Mouse (Mus musculus): ENCODE results near the gene Slc38a7.
A peak's percentile ranks its signal among the peaks of the same experiment; 100 is the strongest.
"Not testable (repeated sequence)": the region's sequence is repeated elsewhere in the genome, so short reads cannot be mapped to it uniquely, and the experiment has no call there.

The Slc38a7 gene

DNA sequence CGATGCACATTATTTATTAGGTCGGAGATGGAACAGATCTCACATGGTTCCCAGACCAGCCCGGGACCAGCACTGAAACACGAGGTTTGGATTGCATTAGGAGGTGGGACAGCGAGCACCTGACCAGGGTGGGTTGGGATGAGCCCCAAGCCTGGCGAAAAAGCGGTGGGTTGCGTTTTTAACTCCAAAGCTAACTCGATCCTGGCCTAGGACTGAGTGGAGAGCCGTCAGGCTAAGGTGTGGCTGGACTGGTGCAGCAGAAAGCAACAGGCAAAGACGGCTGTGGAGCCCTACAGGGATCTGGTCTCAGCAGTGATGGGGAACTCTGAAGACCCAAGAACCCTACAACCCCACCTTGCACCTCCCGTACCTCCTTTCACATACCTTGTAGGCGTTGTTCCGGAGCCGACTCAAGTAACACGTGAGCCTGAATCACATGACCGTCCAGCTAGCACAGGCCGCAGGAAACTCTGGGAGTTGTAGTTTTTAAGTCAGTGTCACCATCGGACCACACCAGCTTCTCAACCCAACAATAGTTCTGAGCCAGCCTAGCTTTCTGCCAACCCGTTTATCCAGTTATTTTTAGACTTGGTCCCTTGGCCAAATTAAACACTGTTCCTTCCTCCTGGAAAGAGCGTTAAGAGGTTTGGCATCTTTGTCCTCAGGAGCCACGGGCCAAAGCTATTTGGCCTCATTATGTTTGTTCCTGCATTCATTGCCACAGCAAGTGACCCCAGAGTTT, at the start of gene Slc38a7:
Gene Slc38a7 (minus strand): TSS at position 438 of the 742 bp plus-strand sequence.
- DNase-seq, result peak; percentile 91 to 92

DNA sequence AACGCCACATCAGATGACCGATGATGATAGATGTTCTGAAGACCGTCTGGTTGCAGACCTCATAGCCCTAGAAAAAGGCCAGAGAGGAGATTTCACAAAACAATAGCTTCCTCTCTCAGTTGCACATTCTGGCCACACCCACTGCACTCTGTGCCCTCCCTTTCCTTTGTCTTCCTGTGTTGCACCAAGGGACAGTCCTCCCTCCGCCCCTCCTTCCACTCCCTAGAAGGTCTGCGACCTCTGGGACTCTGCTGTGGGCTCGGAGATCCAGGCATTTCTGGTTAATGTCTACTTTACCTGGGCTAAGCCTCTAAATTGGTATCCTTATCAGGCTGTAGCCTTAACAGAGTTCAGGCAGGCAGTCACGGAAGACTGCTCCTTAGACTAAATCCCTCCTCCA, 48.5 kb upstream of the Slc38a7 start:
- DNase-seq, result peak in 1 of 2 experiments; percentile 47

DNA sequence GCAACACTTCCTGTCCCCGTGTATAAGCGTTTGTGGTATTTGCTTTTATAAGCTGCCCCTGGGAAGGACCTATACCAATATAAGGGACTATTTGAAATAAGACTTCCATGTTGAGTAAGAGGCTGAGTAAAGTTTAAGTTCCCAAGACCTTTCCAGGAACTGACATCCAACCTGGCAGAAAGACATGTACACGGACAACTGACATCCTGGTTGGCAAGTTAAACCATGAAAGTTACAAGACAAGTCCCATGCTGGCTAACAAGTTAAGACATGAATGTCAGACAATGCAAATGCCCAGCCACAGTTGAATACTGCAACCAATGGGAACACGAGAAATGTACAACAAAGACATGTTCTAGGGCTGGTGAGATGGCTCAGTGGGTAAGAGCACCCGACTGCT, 40.4 kb upstream of the Slc38a7 start:
- no peak for DNase-seq

DNA sequence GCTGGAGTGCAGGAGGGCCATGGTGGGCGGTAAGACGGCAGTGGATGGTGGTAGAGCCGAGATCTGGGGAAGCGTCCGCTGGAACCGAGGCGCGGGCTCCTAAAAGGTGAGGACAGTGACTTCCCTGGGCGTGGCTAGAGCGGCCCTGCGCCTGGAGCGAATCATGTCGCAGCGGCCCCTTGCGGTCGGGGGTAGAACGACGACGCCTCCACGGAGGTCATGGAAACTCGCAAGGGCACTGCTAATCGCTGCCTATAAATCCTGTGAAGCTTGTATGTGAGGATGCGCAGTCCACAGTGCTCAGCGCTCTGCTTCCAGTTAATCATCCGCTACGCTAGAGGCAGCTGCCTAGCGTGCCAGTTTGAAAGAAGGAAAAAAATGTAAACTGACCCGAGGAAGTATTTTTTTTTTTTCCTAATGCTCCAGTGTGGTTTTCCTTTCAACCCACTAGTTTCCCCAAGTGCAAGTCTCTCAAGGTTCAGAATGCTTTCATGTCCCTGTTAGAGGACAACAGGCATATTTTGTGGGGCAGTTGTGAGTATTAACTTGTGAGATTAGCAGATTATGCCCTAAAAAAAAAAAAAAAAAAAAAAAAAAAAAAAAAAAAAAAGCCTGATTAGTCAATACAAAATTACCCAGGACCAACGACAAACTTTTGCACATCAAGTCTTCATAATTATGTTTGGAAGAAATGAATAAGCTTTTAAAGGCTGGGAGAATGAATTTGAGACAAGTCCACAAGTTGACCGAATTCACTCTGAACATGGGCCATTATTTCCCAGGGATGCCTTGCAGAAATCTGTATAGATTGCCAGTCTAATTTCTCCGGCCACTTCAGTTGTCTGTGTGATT, 35.2 kb upstream of the Slc38a7 start, which contains the start of gene Got2:
Gene Got2 (minus strand): TSS at position 263 of the 852 bp plus-strand sequence.
- DNase-seq, result peak; percentile 93 to 94

DNA sequence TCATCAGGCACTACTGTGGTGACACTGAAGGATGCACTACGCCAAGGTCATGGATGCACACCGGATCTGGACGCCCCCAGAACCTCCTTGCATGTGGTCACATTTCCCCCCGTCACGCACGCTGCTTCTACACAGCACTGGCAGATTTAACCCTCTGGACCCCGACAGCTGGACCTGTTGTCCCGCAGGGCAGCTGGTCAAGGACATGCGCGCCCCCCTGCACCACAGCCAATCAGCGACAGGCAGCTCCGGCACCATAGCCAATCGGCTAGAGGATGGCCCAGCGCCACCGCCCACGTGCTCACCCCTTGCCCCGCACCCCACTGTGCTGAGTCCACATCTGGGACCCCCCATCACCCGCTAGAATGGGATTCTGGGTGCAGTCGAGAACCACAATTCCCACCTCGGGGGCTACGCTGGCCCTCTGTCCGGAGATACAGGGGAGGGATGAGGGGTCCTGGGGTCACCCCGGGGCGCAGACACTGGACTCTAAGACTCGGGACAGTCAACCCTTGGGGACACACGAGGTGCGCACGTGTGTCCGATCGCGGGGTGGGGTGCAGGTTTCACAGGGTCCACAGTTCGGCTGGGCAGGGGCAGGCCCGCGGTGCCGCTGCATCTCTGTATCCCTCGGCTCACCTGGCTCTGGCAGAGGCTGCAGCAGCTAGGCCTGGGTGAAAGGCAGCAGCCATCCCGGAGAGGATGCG, 34.4 kb upstream of the Slc38a7 start:
- DNase-seq, result peak; percentile 90 to 96

DNA sequence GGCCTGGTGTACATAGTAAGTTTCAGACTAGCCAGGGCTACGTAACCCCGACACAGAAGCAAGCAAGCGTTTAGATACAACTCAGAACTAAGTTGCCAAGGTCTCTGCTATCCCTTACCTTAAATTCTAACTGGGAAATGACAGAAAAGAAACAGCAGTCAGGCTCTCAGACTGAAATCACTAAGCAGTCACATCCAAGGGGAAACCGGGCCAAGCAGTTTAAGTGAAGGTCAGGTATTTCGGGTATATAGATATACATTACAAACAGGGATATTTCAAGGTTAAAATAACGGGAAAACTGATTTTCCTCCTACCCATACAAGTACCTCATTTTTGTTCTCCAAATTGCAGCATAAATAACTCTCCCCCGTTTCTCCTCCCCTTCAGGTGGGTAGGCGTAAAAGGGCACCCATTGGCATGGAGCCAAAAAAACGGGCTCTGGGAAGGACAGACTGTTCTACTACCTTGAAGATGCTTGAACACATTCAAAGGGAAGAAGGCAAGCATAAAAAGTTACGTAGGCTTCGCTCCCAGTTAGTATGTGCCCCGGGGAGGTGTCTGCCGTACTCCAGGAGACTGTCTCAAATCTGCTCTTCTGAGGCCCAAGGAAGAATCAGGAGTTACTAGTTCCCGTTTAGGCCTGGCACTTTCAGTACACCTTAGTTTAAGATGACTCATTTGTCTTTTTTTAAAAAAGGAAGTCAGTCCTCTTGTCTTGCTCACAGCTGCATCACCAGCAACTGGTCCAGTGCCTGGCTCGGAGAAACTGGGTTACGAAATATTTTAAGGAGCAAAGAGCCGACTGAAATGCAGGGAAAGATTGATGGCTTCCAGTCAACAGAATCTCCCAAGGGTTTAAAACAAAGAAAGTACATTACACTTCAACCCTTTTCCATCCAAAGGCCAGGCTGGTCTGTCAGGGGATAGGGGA, 33.6 kb upstream of the Slc38a7 start:
- DNase-seq, result peak; percentile 63 to 85

DNA sequence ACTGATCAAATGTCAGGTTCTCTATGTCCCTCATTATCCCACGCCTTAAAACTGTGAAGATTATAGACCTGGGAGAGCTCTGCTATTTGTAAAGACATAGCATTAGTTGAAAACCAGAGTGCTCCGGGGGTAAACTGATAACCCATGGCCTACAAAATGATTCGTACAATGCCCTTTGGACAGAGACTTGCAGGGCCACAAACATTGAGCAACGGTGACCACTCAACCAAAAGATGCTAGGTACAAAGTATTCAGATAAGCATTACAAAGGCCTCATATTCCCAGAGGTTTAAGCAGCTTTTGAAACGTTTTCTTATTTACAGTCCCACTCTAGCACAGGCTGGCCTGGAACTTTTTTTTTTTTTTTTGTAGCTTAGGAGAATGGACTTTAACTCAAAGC, 32.6 kb upstream of the Slc38a7 start:
- no peak for DNase-seq

DNA sequence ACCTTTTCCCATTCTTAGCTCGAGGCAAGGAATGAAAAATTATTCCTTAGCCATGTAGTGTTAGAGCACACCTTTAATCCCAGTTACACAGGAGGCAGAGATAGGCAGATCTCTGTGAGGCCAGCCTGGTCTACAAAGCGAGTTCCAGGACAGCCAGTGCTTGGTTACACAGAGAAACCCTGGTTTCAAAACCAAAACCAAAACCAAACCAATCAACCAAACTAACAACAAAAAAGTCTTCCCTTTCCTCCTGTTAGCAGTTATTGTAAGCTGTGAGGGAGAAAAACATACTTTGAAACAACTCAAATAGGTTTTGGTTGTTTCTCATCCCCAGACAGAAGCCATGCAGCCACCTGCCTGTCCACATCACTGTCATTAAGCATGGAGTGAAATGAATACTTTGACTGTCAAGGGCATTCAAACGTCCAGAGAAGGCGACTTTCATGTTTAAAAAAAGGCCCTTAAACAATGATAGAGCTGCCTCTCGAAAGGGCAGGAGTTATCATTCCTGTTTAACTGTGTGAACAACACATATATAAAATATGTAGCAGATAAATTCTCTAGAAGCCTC, 32.0 kb upstream of the Slc38a7 start:
- DNase-seq, result no peak

DNA sequence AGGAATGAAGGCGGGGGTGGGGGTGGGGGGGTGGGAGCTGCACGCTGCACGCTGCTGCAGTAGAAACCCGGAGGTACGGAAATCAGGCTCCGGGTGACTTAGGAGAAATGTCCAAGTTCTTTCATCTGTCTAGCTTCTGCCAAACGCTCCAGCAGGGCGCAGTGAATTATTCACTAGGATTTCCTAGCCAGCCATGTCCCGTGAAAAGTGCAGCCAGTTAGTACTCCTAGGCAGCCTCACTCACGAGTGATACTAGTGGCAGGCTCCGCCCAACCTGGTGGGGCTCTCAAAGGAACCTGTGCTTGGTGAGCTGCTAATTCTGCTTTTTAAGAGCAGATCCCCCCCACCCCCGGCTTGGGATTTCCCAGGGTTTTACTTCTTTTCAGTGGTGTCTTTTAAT, 31.2 kb upstream of the Slc38a7 start:
- peak; percentile 70 to 85 for DNase-seq

DNA sequence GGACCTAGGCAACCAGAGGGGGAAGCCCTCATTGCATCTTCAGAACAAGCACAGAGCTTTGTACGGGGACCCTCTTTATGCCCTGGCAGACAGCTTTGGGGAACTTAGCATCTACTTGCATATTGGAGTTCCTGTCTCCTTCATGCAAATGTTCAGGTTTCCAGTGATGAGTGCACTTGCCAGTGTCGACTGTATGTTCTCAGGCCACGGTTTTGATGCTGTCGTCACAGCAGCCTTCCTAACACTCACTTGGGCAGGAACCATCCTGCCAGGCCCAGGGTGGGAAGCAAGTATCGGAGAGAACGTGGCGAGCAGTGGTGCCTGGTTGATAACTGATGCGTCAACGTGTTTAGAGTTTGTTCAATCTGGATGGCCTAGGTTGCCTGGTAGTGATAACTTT, 28.9 kb upstream of the Slc38a7 start:
- DNase-seq, result no peak

DNA sequence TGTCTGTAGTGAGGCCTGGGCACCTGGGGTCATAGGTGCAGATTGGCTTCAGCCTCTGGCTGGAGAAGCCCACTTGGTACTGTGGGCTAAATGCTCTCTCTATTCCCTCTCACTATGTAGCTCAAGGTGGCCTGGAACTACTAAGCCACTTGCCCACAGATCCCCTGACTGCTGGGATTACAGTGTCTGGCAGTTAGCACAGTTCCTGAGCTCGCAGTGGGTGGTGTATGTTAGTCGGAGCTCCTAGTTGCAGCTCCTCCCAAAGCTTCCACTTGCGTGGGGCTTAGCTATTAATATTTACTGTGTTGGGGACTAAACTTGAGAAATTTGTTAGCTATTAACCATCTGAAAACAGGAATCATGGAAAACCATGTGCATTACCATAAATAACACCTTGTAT, 28.2 kb upstream of the Slc38a7 start:
- DNase-seq, result peak; percentile 15 to 50

DNA sequence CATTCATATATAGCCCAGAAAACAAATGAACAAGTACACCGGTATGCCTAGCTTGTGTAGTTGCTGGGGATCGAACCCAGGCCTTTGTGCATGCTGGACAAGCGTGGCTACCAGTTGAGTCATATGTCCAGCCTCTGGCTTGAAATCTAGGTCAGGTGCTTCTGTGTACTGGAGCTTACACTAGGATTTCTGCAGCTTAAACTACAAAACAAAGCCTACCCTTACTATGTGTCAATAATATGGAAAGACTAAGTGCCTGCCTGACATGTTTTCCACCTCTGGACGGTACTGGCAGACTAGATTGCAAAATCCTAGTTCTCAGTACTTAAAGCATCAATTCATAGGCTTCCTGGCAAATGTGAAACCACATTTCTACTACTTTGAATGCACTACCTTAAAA, 26.5 kb upstream of the Slc38a7 start:
- no peak for DNase-seq

DNA sequence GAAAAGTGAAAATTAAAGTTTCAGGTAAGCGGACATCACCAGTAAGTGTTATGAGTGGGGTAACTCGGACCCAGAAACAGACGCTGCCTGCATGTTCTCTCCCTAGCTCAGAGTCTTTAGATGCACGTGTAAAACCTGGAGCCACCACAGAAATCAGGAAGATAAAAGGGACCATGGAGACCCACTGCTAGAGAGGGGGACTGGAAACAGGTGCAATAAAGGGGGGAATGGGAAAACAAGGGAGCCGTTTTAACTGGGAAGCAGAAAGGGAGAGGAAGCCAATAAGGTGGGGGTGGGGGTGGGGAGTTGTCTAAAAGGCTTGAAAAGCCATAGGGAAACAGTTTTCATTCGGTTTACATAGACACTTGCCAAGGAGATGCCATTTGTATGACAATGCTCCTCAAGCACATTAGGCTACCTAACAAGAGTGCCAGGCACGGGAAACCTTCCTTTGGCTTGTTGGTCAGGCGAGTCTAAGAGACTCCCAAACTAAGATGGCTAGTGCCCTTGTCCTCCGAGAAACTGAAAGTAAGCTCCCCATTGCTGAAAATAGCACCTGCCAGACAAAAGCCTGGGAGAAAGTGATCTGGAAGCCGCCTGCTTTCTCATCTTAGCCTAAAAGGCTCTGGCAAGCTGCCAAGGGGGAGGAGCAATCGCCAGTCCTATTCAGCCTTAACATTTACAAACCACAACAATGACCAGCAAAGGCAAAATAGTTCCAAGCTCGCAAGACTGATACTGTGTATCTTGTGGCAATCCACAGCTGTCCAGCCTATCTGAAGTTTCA, 25.0 kb upstream of the Slc38a7 start:
- DNase-seq, result peak; percentile 81 to 85

DNA sequence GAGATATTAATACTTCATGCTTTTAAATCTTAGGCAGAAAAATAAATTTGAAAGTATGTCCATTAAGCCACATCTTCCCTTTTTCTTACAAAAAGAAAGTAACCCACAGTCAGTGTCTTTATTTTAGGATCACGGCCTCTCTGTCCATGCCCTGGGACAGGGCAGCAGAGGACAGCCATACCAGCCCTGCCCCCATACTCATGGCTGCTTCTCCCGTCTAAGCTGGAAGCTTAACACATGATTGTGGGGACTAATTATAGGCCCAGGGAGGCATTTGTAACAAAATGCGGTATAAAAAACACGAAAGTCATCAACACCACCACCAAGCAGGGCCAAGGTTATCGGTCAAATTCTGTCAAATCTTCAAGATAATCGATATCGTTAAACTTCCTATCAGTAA, 21.9 kb upstream of the Slc38a7 start:
- DNase-seq, result no peak

DNA sequence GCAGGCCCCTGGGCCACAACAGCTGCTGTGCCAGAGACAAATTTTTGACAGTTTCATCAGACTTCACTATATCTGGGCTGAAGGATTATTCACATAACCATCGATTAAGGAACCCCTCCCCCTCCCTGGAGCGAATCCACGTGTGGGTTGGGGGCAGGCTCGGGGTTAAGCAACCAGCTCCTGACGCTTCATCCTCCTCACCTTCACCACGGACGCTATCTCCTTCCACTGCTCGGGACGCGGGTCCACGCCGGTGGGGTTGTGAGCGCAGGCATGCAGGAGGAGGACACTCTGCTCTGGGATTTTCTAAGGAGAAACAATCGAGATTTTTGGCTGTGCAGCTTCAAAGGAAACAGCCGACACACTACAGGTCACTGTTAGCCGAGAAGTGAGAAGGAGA, 18.4 kb upstream of the Slc38a7 start:
- DNase-seq, result no peak

DNA sequence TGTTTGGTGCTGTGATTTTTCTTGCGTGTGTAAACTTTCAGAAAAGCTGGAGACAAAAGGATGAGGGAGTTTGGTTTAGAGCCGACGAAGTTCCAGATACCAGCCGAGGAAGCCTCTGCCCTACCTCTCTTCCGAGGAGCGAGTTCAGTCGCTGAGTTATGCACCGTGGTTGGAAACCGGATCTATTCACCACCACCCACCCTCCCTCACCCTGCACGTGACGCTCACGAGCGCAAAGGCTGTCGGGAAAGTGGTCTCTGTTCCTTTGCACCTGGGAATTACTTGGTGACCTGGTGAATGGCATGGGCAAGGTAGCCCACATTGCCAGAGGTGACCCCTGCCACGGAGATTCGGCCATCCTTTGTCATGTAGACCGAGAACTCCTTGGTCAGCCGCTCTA, 11.5 kb upstream of the Slc38a7 start:
- not testable (repeated sequence) for DNase-seq

DNA sequence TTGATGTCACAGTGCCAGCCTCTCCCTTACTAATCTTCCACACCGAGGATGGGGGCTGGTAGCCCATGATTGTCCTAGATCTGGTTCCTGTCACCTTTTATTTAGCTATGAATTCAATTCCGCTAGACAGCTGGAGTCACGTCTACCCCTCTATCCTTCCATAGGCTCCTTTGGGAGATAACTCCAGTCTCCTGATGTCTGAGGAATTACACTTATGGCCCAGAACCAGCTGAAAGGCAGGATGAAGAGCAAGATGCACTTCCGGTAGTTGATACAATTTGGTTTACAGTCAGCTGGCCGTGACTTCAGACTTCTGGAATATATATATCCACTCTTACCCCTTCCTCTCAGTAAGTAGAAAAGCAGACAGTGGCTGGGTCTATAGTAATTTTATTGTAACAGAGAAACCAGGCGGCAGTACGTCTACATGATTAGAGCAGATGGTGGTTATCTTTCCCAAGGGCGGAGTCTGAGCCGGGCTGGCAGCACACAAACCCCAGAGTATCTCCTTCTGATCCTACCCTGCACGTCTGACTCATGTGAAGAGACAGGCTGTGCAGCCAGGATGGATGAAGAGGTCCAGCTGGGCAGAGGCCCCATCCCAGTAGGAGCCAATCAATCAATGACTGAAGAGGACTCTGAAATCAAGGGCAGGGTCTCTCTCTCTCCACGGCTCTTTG, 10.6 kb upstream of the Slc38a7 start:
- not testable (repeated sequence) for DNase-seq

DNA sequence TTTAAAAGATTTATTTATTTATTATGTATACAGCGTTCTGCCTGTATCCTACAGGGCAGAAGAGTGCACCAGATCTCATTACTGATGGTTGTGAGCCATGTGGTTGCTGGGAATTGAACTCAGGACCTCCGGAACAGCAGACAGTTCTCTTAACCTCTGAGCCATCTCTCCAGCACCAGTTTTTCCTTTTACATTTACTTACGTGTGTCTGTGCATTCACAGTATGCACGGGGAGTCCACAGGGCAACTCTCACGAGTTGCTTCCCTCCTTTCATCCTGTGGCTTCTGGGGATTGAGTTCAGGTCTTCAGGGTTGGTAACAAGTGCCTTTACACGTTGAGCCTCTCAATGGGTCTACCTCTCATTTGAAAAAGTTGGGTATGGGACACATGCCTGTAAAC, 835 bp upstream of the Slc38a7 start:
- no peak for DNase-seq

DNA sequence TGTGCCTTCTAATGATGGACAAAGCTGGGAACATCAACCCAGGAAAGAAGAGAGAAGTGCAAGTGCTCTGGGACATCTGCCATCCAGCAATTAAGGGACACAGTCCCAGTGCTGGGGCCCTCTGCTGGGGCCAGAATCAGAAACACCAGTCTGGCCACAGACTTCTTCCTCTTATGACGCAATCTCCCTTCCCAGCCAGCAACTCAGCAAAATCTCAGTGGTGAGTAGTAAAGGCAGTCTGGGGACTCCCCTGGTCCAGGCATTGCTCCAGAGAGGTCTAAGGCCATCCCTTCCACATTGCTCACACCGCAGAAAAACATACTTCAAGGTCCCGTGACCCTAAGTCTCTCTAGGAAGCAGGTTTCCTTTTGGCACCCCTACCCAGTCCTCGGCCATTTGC, 1.0 kb downstream of the Slc38a7 start:
- peak; percentile 63 to 76 for DNase-seq

DNA sequence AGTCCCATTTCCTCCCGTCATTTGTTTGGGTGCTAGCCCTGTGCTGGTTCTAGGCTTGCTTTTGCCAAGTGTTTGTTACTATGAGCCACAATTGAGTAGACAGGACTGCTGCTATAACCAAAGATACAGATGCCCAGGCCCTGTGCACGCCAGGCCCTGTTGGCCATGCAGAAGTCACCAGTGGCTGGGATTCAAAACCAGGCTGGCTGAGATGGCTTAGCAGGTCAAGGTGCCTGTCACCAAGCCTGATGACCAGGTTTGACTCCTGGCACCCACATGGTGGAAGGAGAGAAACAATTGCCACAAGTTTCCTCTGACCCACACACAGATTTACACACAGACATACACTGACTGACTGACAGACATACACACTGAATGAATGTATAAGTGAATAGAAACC, 3.0 kb downstream of the Slc38a7 start:
- DNase-seq, result no peak
